Mouse (Mus musculus): ENCODE measurements around the gene Olfr1257. TPM values are rescaled to one million over a fixed set of nuclear protein-coding genes. Genes with fewer than 3 reads are reported as not detected.
"Not testable (repeated sequence)": the region's sequence is repeated elsewhere in the genome, so short reads cannot be mapped to it uniquely, and the experiment has no call there.

Olfr1257 gene
- total RNA-seq (2014; rRNA removed) (not detected in 2 replicates), polyA plus RNA-seq (2015; fragmentation: Nextera tagmentation; extraction: Ambion mirVana) (not detected in 2 replicates)

DNA sequence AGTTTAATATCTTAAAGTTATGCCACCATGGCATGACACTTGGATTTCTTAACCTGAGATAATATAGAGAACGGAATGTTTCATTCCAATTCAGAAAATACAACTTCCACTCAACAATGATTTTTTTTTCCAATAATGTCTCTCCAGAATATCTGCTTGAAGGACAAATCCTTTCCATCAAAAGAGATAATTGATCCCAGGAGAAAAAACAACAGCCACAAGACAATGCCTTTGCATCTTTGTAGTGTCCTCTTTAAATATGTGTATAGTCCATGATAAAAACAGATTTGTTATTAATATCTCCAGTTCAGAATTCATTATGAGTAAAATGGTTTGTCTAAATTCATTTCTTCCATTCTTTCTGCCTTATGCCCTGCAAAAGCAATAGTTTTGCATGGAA lies at the start of gene Olfr1257:
Gene Olfr1257 (plus strand): TSS at position 301 of the 400 bp plus-strand sequence.
- WGBS, result 84% methylated on average over 1 of the region's 1 CpGs
- H3K9me3 ChIP-seq (ENCODE audit: low read length), result no peaks in the 10 kb centered on the region
- no peaks in the 10 kb centered on the region for H3K4me1 ChIP-seq (ENCODE audit: insufficient read depth, low read length)
- ATAC-seq (ENCODE audit: low FRiP score), result no peak
- H3K27me3 ChIP-seq (ENCODE audit: insufficient read depth, low read length), result no peaks in the 10 kb centered on the region
- H3K27ac ChIP-seq (ENCODE audit: low read depth, low read length), result no peak within 1 kb of the TSS
- no peak within 1 kb of the TSS for H3K4me3 ChIP-seq (ENCODE audit: low read depth, low read length)
- TF ChIP-seq CTCF (IDR thresholded peaks at IDR 0.05), result no peak
- no peak within 1 kb of the TSS for H3K4me2 ChIP-seq (ENCODE audit: low read depth, low read length, poor library complexity, severe bottlenecking)
- H3K36me3 ChIP-seq (ENCODE audit: insufficient read depth, low read length), result no peaks in the 10 kb centered on the region
- H3K9ac ChIP-seq (replicated peaks; ENCODE audit: low read length, poor library complexity, severe bottlenecking), result no peak within 1 kb of the TSS
- no peak for DNase-seq (ENCODE audit: low spot score)

- Histone ChIP-seq H3K9ac (replicated peaks; ENCODE audit: low read length, poor library complexity, severe bottlenecking) (no peak within 1 kb of the TSS), H3K4me1 (ENCODE audit: insufficient read depth, low read length) (no peaks in the 10 kb centered on the region), H3K27me3 (ENCODE audit: insufficient read depth, low read length) (no peaks in the 10 kb centered on the region), H3K9me3 (ENCODE audit: low read length) (no peaks in the 10 kb centered on the region), H3K27ac (ENCODE audit: low read depth, low read length) (no peak within 1 kb of the TSS), H3K4me3 (ENCODE audit: low read depth, low read length) (no peak within 1 kb of the TSS), H3K36me3 (ENCODE audit: insufficient read depth, low read length) (no peaks in the 10 kb centered on the region), H3K4me2 (ENCODE audit: low read depth, low read length, poor library complexity, severe bottlenecking) (no peak within 1 kb of the TSS)
- ATAC-seq (ENCODE audit: low FRiP score), result no peak
- 58% methylated on average over 2 of the region's 2 CpGs for WGBS
- no peak for DNase-seq (ENCODE audit: low spot score)
- TF ChIP-seq CTCF (IDR thresholded peaks at IDR 0.05), result no peak
These were observed 36.8 kb upstream of the Olfr1257 start, which contains the start of gene Olfr1256 for GRCm38 (mm10) chr2:89841455-89841854. TSS of gene Olfr1256 (minus strand) at chr2:89841555.

GRCm38 (mm10) chr2:89848105-89848504 lies 30.1 kb upstream of the Olfr1257 start, which contains the start of gene Olfr48:
TSS of gene Olfr48 (minus strand) at chr2:89848205.
- DNase-seq (ENCODE audit: low spot score), result no peak
- no peak within 1 kb of the TSS for H3K4me2 ChIP-seq (ENCODE audit: low read depth, low read length, poor library complexity, severe bottlenecking)
- H3K27me3 ChIP-seq (ENCODE audit: insufficient read depth, low read length), result no peaks in the 10 kb centered on the region
- TF ChIP-seq CTCF (IDR thresholded peaks at IDR 0.05), result no peak
- no peaks in the 10 kb centered on the region for H3K36me3 ChIP-seq (ENCODE audit: insufficient read depth, low read length)
- 80% methylated on average over 5 of the region's 5 CpGs for WGBS
- no peak for ATAC-seq (ENCODE audit: low FRiP score)
- no peak within 1 kb of the TSS for H3K27ac ChIP-seq (ENCODE audit: low read depth, low read length)
- H3K9me3 ChIP-seq (ENCODE audit: low read length), result no peaks in the 10 kb centered on the region
- H3K9ac ChIP-seq (replicated peaks; ENCODE audit: low read length, poor library complexity, severe bottlenecking), result no peak within 1 kb of the TSS
- H3K4me3 ChIP-seq (ENCODE audit: low read depth, low read length), result no peak within 1 kb of the TSS
- no peaks in the 10 kb centered on the region for H3K4me1 ChIP-seq (ENCODE audit: insufficient read depth, low read length)

DNA sequence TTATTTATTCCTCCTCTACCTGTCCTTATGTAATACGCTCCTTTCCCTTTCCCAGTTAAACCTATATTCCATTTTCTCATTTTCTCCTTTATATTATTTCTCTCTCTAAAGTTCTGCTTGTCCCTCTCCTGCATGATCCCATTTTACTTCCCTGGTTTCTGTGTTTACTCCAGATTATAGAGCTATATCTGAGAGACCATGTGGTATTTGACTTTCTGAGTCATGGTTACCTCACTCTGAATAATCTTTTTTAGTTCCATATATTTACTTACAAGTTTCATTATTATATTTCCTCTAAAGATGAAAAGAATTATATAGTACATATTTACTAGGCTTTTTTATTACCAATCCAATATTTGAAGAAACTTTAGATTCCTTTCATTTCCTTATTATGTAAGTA lies 29.0 kb upstream of the Olfr1257 start:
- Histone ChIP-seq H3K4me1 (ENCODE audit: insufficient read depth, low read length) (no peaks in the 10 kb centered on the region), H3K27ac (ENCODE audit: low read depth, low read length) (no peak overlapping the region), H3K4me3 (ENCODE audit: low read depth, low read length) (no peak overlapping the region), H3K27me3 (ENCODE audit: insufficient read depth, low read length) (no peaks in the 10 kb centered on the region), H3K4me2 (ENCODE audit: low read depth, low read length, poor library complexity, severe bottlenecking) (no peak overlapping the region), H3K36me3 (ENCODE audit: insufficient read depth, low read length) (no peaks in the 10 kb centered on the region), H3K9ac (replicated peaks; ENCODE audit: low read length, poor library complexity, severe bottlenecking) (no peak overlapping the region), H3K9me3 (ENCODE audit: low read length) (no peaks in the 10 kb centered on the region)
- DNase-seq (ENCODE audit: low spot score) (no peak), ATAC-seq (ENCODE audit: low FRiP score) (no peak)
- no peak for TF ChIP-seq CTCF (IDR thresholded peaks at IDR 0.05)
- WGBS, result 98% methylated on average over 1 of the region's 1 CpGs

DNA sequence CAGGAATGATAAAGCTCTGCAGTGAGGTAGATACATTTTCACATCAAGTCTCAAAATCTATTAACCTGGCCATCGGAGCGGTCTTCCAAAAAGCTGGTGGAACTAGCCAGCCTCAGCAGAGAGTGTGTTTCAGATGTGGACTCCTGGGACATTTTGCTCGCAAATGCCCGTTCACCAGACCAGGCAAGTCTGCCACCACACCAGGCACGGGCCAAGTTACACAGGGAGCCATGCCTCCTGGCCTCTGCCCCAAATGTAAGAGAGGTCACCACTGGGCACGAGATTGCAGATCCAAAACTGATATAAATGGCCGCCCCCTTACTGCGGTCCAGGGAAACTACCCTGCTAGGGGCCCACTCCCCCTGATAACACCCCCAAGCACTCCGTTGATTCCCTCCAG lies 34.4 kb downstream of the Olfr1257 start:
- not testable (repeated sequence) for H3K4me2 ChIP-seq (ENCODE audit: low read depth, low read length, poor library complexity, severe bottlenecking); H3K27ac ChIP-seq (ENCODE audit: low read depth, low read length); H3K27me3 ChIP-seq (ENCODE audit: insufficient read depth, low read length); H3K9me3 ChIP-seq (ENCODE audit: low read length); DNase-seq (ENCODE audit: low spot score); H3K36me3 ChIP-seq (ENCODE audit: insufficient read depth, low read length); H3K9ac ChIP-seq (replicated peaks; ENCODE audit: low read length, poor library complexity, severe bottlenecking); H3K4me1 ChIP-seq (ENCODE audit: insufficient read depth, low read length); ATAC-seq (ENCODE audit: low FRiP score); H3K4me3 ChIP-seq (ENCODE audit: low read depth, low read length)
- 90% methylated on average over 9 of the region's 9 CpGs for WGBS

- Histone ChIP-seq H3K27ac (ENCODE audit: low read depth, low read length) (no peak within 1 kb of the TSS), H3K27me3 (ENCODE audit: insufficient read depth, low read length) (no peaks in the 10 kb centered on the region), H3K4me2 (ENCODE audit: low read depth, low read length, poor library complexity, severe bottlenecking) (no peak within 1 kb of the TSS), H3K9ac (replicated peaks; ENCODE audit: low read length, poor library complexity, severe bottlenecking) (no peak within 1 kb of the TSS), H3K9me3 (ENCODE audit: low read length) (no peaks in the 10 kb centered on the region), H3K4me1 (ENCODE audit: insufficient read depth, low read length) (no peaks in the 10 kb centered on the region), H3K36me3 (ENCODE audit: insufficient read depth, low read length) (no peaks in the 10 kb centered on the region), H3K4me3 (ENCODE audit: low read depth, low read length) (no peak within 1 kb of the TSS)
- TF ChIP-seq CTCF (IDR thresholded peaks at IDR 0.05), result no peak
- ATAC-seq (ENCODE audit: low FRiP score) (no peak), DNase-seq (ENCODE audit: low spot score) (no peak)
These were observed 48.8 kb downstream of the Olfr1257 start, which contains the start of gene Olfr1258 for GRCm38 (mm10) chr2:89927009-89927408. TSS of gene Olfr1258 (plus strand) at chr2:89927309.

Other genes starting within 250 kb of the Olfr1257 start
- not detected in 2 replicates for gene Olfr1249, start 243.5 kb upstream of the Olfr1257 start, total RNA-seq (2014; rRNA removed)
- gene Olfr1249, start 243.5 kb upstream of the Olfr1257 start, polyA plus RNA-seq (2015; fragmentation: Nextera tagmentation; extraction: Ambion mirVana), result not detected in 2 replicates
- gene Olfr1250, start 217.0 kb upstream of the Olfr1257 start, total RNA-seq (2014; rRNA removed), result not detected in 2 replicates
- gene Olfr1250, start 217.0 kb upstream of the Olfr1257 start, polyA plus RNA-seq (2015; fragmentation: Nextera tagmentation; extraction: Ambion mirVana), result not detected in 2 replicates
- not detected in 2 replicates for gene Olfr1251, start 206.5 kb upstream of the Olfr1257 start, total RNA-seq (2014; rRNA removed)
- not detected in 2 replicates for gene Olfr1251, start 206.5 kb upstream of the Olfr1257 start, polyA plus RNA-seq (2015; fragmentation: Nextera tagmentation; extraction: Ambion mirVana)
- not detected in 2 replicates for gene Olfr1252, start 153.4 kb upstream of the Olfr1257 start, total RNA-seq (2014; rRNA removed)
- gene Olfr1252, start 153.4 kb upstream of the Olfr1257 start, polyA plus RNA-seq (2015; fragmentation: Nextera tagmentation; extraction: Ambion mirVana), result not detected in 2 replicates
- not detected in 2 replicates for gene Olfr1253, start 121.3 kb upstream of the Olfr1257 start, total RNA-seq (2014; rRNA removed)
- not detected in 2 replicates for gene Olfr1253, start 121.3 kb upstream of the Olfr1257 start, polyA plus RNA-seq (2015; fragmentation: Nextera tagmentation; extraction: Ambion mirVana)
- gene Olfr1254, start 84.8 kb upstream of the Olfr1257 start, total RNA-seq (2014; rRNA removed), result not detected in 2 replicates
- gene Olfr1254, start 84.8 kb upstream of the Olfr1257 start, polyA plus RNA-seq (2015; fragmentation: Nextera tagmentation; extraction: Ambion mirVana), result not detected in 2 replicates
- not detected in 2 replicates for gene Olfr1255, start 66.4 kb upstream of the Olfr1257 start, total RNA-seq (2014; rRNA removed)
- not detected in 2 replicates for gene Olfr1255, start 66.4 kb upstream of the Olfr1257 start, polyA plus RNA-seq (2015; fragmentation: Nextera tagmentation; extraction: Ambion mirVana)
- not detected in 2 replicates for gene Olfr1256, start 36.9 kb upstream of the Olfr1257 start, total RNA-seq (2014; rRNA removed)
- not detected in 2 replicates for gene Olfr1256, start 36.9 kb upstream of the Olfr1257 start, polyA plus RNA-seq (2015; fragmentation: Nextera tagmentation; extraction: Ambion mirVana)
- 0.05 TPM in 1 of 2 replicates, not detected in the other for gene Olfr48, start 30.2 kb upstream of the Olfr1257 start, total RNA-seq (2014; rRNA removed)
- not detected in 2 replicates for gene Olfr48, start 30.2 kb upstream of the Olfr1257 start, polyA plus RNA-seq (2015; fragmentation: Nextera tagmentation; extraction: Ambion mirVana)
- gene Olfr1258, start 48.9 kb downstream of the Olfr1257 start, total RNA-seq (2014; rRNA removed), result not detected in 2 replicates
- not detected in 2 replicates for gene Olfr1258, start 48.9 kb downstream of the Olfr1257 start, polyA plus RNA-seq (2015; fragmentation: Nextera tagmentation; extraction: Ambion mirVana)
- gene Olfr1259, start 70.2 kb downstream of the Olfr1257 start, total RNA-seq (2014; rRNA removed), result not detected in 2 replicates
- not detected in 2 replicates for gene Olfr1259, start 70.2 kb downstream of the Olfr1257 start, polyA plus RNA-seq (2015; fragmentation: Nextera tagmentation; extraction: Ambion mirVana)
- gene Olfr1260, start 95.9 kb downstream of the Olfr1257 start, total RNA-seq (2014; rRNA removed), result not detected in 2 replicates
- not detected in 2 replicates for gene Olfr1260, start 95.9 kb downstream of the Olfr1257 start, polyA plus RNA-seq (2015; fragmentation: Nextera tagmentation; extraction: Ambion mirVana)
- not detected in 2 replicates for gene Olfr1261, start 112.8 kb downstream of the Olfr1257 start, total RNA-seq (2014; rRNA removed)
- not detected in 2 replicates for gene Olfr1261, start 112.8 kb downstream of the Olfr1257 start, polyA plus RNA-seq (2015; fragmentation: Nextera tagmentation; extraction: Ambion mirVana)
- not detected in 2 replicates for gene Olfr1262, start 121.7 kb downstream of the Olfr1257 start, total RNA-seq (2014; rRNA removed)
- not detected in 2 replicates for gene Olfr1262, start 121.7 kb downstream of the Olfr1257 start, polyA plus RNA-seq (2015; fragmentation: Nextera tagmentation; extraction: Ambion mirVana)
- gene Olfr1263, start 133.7 kb downstream of the Olfr1257 start, total RNA-seq (2014; rRNA removed), result not detected in 2 replicates
- not detected in 2 replicates for gene Olfr1263, start 133.7 kb downstream of the Olfr1257 start, polyA plus RNA-seq (2015; fragmentation: Nextera tagmentation; extraction: Ambion mirVana)
- not detected in 2 replicates for gene Olfr1264, start 147.1 kb downstream of the Olfr1257 start, total RNA-seq (2014; rRNA removed)
- not detected in 2 replicates for gene Olfr1264, start 147.1 kb downstream of the Olfr1257 start, polyA plus RNA-seq (2015; fragmentation: Nextera tagmentation; extraction: Ambion mirVana)
- gene Olfr1265, start 156.9 kb downstream of the Olfr1257 start, total RNA-seq (2014; rRNA removed), result not detected in 2 replicates
- not detected in 2 replicates for gene Olfr1265, start 156.9 kb downstream of the Olfr1257 start, polyA plus RNA-seq (2015; fragmentation: Nextera tagmentation; extraction: Ambion mirVana)
- not detected in 2 replicates for gene Olfr140, start 185.2 kb downstream of the Olfr1257 start, total RNA-seq (2014; rRNA removed)
- gene Olfr140, start 185.2 kb downstream of the Olfr1257 start, polyA plus RNA-seq (2015; fragmentation: Nextera tagmentation; extraction: Ambion mirVana), result not detected in 2 replicates
- not detected in 2 replicates for gene Olfr1269, start 243.0 kb downstream of the Olfr1257 start, total RNA-seq (2014; rRNA removed)
- not detected in 2 replicates for gene Olfr1269, start 243.0 kb downstream of the Olfr1257 start, polyA plus RNA-seq (2015; fragmentation: Nextera tagmentation; extraction: Ambion mirVana)

All from midbrain, postnatal 0 days (tissue).